Mouse (Mus musculus) midbrain, embryonic 10.5 days (tissue): ENCODE measurements around the gene Sgtb. TPM values are rescaled to one million over a fixed set of nuclear protein-coding genes. Genes with fewer than 3 reads are reported as not detected.

Source experiments
- DNase-seq: peaks from one replicate; pipeline ENCODE4 v3.0.0-alpha.2; 2017; ENCODE audit warnings: low spot score
- H3K27ac ChIP-seq: fragments of 300-500 bp; sonication (generic); replicated peaks from 2 replicates; pipeline ENCODE4 v1.5.1; 2016; ENCODE audit warnings: mild to moderate bottlenecking
- H3K27me3 ChIP-seq: fragments of 300-500 bp; sonication (generic); 2 replicates; pipeline ENCODE4 v1.6.1; 2016; ENCODE audit warnings: low read depth, mild to moderate bottlenecking; ENCODE audit not compliant: poor library complexity, severe bottlenecking
- H3K36me3 ChIP-seq: fragments of 300-500 bp; sonication (generic); 2 replicates; pipeline ENCODE4 v1.6.1; 2016; ENCODE audit warnings: mild to moderate bottlenecking, moderate library complexity
- H3K4me1 ChIP-seq: fragments of 300-500 bp; sonication (generic); 2 replicates; pipeline ENCODE4 v1.6.1; 2016
- H3K4me3 ChIP-seq: fragments of 300-500 bp; sonication (generic); 2 replicates; pipeline ENCODE4 v1.5.1; 2016; ENCODE audit warnings: mild to moderate bottlenecking, moderate library complexity
- H3K9me3 ChIP-seq: fragments of 300-500 bp; sonication (generic); replicated peaks from 2 replicates; pipeline ENCODE4 v1.6.1; 2016; ENCODE audit warnings: mild to moderate bottlenecking
- WGBS: fragments of 180-500 bp; shearing (Covaris S2); methylation state at CpG from one replicate; pipeline ENCODE4 v1.1.7; 2016; 5-methylcytosine and 5-hydroxymethylcytosine counted together
- polyA plus RNA-seq: library from polyadenylated mRNA; unstranded; fragments of >200 nt; fragmentation: Nextera tagmentation; extraction: Ambion mirVana; gene quantifications from 2 replicates; pipeline ENCODE4 v1.2.1, GENCODE M21; 2016

Sgtb gene
- polyA plus RNA-seq, result 11.7 and 15.2 TPM in 2 replicates

DNA sequence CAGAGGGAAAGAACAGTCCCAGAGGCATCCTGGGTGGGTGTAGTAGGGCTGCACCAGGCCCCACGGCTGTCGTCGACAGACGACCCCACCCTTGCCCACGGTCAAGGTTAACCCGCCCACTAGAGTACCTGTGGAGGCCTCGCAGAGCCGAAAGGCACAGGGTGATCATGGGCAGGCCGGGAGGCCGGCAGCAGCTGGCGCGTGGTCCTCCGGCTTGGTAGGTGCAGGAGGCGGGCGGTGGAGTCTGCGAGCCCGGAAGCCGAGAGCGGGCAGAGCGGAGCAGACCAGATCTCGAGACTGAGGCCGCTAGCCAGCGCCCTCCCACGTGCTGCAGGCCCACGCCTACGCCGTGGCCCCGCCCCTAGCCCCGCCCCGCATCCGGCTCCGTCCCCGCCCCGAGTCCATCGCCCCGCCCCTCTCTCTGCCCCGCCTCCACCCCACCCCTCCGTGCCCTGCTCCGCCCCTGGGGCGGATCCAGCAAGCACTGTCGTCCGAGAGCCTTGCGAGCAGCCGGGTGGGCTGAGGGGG is at the start of gene Sgtb, which contains the start of gene Nln:
TSS of gene Sgtb (plus strand) at position 454 of the 528 bp plus-strand sequence.
TSS of gene Nln (minus strand) at position 327 of the 528 bp plus-strand sequence.
- Histone ChIP-seq H3K27ac (peak within 1 kb of the TSS; percentile 85), H3K4me1 (peaks cover 39% of the 10 kb centered on the region), H3K36me3 (peaks cover 6% of the 10 kb centered on the region), H3K9me3 (peaks cover 2% of the 10 kb centered on the region; the same call in 1 of the 2 replicates), H3K4me3 (peak within 1 kb of the TSS; percentile 88), H3K27me3 (no peaks in the 10 kb centered on the region)
- peak; percentile 95 for DNase-seq
- 0% methylated on average over 29 of the region's 44 CpGs for WGBS

DNA sequence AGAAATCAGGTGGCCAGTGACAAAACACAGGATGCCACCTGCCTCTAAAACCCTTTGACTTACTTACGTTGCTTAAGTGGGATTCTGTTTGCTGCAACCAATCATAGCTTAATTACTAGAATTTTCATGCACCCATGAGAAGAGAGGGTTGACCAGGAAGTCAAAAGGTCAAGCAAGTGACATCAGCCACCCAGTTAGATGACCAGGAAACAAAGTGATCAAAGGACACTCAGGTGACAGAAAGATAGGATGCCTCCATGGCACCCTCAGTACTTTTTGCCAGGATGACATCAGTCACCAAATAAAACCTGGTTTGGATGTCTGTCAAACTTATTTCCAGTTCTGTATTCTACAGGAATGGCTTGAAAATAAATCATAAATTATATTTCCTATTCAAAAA is 49.3 kb upstream of the Sgtb start:
- H3K27ac ChIP-seq, result no peak overlapping the region
- H3K4me3 ChIP-seq, result no peak overlapping the region
- no peaks in the 10 kb centered on the region for H3K27me3 ChIP-seq
- WGBS, result 91% methylated on average over 1 of the region's 1 CpGs
- DNase-seq, result no peak
- no peaks in the 10 kb centered on the region for H3K4me1 ChIP-seq
- H3K36me3 ChIP-seq, result peaks cover 12% of the 10 kb centered on the region
- H3K9me3 ChIP-seq, result no peaks in the 10 kb centered on the region

DNA sequence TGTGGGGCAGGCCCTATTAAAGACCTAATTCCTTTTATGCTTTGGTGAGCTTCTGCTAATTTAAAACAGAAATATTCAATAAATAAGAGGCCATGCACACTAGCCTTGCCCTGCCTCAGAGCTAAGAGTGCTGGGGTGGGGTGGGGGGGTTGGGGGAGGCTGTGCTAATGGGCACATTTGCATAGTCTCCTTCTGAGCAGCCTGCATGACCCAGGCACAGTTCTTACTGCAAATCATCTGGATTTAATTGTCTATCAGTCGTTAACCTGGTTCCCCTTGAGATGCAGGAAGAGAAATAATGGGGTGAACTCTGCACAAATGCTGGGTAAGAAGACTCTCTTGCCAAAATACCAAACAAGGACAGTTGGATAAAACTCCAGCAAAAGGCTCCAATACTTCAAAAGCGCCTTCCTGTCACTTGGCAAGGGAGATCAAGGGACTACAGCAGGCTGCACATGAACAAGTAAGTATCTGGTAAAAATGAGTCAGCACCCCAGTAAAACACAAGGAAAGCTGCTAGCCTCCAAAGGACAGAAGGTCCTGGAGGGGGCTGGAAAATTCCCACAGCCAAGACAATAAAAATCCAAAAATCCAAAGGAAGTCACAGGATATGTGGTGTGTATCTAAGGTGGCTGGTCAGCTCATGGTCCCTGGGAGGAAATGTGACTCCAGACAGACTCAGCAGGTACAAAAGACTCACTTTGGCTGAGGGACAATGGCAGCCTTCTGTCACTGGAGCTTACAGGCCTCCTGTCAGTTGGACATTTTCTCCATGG is 47.4 kb upstream of the Sgtb start:
- Histone ChIP-seq H3K36me3 (0 out of 2 replicates have a peak, but pooled peaks cover 5% of the 10 kb centered on the region), H3K4me1 (no peaks in the 10 kb centered on the region), H3K27ac (no peak overlapping the region), H3K9me3 (no peaks in the 10 kb centered on the region), H3K4me3 (no peak overlapping the region), H3K27me3 (no peaks in the 10 kb centered on the region)
- 82% methylated on average over 2 of the region's 2 CpGs for WGBS
- no peak for DNase-seq

DNA sequence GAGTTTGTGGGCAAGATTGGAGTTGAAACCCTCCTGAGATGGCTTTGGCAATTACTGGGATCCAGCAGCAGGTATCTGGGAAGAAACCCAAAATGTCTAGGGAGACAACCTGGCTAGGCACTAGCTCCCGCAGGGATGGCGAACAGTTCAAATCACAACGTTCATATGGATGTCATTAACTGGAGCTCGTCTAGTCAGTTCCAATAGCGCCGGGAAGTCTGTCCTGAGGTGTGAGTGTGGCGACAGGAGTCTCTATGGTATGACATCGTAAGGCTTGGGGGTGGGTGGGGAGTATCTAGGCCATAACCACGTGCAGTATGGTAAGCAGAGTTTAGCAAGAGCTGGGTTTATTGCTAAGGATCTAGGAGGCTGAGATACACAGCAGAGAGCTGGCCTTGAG is 46.5 kb upstream of the Sgtb start:
- Histone ChIP-seq H3K27ac (no peak overlapping the region), H3K4me3 (no peak overlapping the region), H3K4me1 (no peaks in the 10 kb centered on the region), H3K9me3 (no peaks in the 10 kb centered on the region), H3K27me3 (no peaks in the 10 kb centered on the region), H3K36me3 (0 out of 2 replicates have a peak, but pooled peaks cover 5% of the 10 kb centered on the region)
- no peak for DNase-seq
- 90% methylated on average over 9 of the region's 9 CpGs for WGBS

DNA sequence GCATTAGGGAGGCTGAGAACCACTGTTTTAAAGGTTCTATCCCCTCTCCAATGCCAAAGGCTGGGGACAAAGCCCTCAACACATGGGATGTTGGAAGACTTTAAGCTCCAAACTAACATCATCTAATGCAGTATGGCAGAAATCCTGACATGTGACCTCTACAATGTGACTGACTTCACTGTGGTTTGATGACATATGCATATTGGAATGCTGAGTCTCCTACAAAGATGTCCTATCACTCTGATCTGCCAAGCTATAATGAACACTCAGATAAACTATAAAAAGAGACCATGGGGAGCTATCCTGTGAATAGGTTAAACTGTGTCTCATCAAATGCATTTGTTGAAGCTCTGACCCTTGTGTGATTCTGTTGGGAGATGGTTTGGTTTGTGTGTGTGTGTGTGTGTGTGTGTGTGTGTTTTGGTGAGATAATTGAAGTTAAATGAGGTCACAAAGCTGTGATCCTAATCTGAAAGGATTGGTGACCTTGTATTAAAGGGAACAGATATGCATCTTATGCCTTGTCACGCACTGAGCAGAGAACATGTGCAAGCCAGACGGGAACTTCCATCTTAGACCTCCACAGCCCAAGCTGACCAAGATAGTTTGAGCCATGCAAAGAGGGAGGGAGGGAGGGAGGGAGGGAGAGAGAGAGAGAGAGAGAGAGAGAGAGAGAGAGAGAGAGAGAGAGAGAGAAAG is 43.7 kb upstream of the Sgtb start:
- no peaks in the 10 kb centered on the region for H3K4me1 ChIP-seq
- H3K4me3 ChIP-seq, result no peak overlapping the region
- WGBS, result 66% methylated on average over 2 of the region's 2 CpGs
- DNase-seq, result no peak
- H3K27ac ChIP-seq, result no peak overlapping the region
- H3K36me3 ChIP-seq, result 0 out of 2 replicates have a peak, but pooled peaks cover 6% of the 10 kb centered on the region
- H3K27me3 ChIP-seq, result no peaks in the 10 kb centered on the region
- H3K9me3 ChIP-seq, result no peaks in the 10 kb centered on the region

DNA sequence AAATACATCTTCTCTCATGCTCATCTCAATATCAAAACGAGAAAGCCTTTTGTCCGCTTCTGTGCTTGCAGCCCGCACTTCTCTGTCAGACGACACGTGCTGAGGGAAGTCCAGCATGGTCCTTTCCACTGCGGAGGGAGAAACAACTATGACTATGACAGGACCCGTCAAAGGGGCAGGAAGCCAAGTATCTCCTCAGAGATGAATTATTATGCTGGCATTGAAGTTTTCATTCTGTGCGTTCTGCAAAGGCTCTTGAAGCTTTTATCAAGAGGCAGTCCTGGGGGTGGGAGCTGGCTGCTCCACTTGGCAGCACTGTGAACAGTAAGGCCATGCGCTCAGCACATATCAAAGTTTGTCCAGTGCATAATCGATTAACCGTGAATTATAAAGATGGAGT is 40.3 kb upstream of the Sgtb start:
- Histone ChIP-seq H3K36me3 (peaks cover 7% of the 10 kb centered on the region; the same call in 1 of the 2 replicates), H3K4me3 (no peak overlapping the region), H3K27ac (no peak overlapping the region), H3K9me3 (no peaks in the 10 kb centered on the region), H3K4me1 (no peaks in the 10 kb centered on the region), H3K27me3 (no peaks in the 10 kb centered on the region)
- 96% methylated on average over 11 of the region's 11 CpGs for WGBS
- no peak for DNase-seq

DNA sequence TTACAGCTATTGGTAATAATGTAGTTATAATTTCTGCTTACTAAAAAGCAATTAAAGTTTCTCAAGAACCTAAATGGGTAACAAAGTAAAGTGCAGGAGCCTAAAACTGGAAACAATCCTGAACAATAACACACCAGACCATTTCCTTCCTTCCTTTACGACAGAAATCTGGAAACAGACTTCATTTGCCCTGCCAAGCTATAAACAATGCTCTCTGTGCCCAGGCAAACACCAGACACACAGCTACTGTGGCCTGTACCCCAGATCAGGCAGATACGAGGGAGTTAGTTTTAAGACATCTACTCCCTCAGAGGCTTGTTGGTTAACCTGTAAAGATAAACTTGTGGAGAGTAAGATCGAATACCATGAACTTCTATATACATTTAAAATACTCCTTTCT is 38.8 kb upstream of the Sgtb start:
- H3K27me3 ChIP-seq, result no peaks in the 10 kb centered on the region
- no peaks in the 10 kb centered on the region for H3K9me3 ChIP-seq
- H3K36me3 ChIP-seq, result peaks cover 7% of the 10 kb centered on the region; the same call in 1 of the 2 replicates
- 84% methylated on average over 3 of the region's 3 CpGs for WGBS
- H3K27ac ChIP-seq, result no peak overlapping the region
- no peak for DNase-seq
- H3K4me3 ChIP-seq, result no peak overlapping the region
- H3K4me1 ChIP-seq, result no peaks in the 10 kb centered on the region

DNA sequence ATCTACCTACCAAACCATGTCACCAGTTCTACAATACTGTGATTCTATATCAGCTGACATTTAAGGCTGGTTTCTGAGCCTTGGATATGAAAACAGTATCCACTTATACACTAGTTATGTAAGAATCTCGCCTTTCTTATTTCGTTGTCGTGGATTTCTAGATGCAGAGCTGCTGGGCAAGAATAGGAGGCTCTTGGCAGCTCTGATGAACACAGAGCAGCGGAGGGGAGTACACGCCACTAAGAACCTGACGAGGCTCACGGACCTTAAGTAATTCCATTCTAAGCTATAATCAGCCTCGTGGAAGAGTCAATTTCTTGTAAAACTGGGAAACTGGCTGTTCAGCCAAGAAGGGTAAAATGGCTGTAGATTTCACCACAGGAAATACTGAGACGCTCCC is 37.2 kb upstream of the Sgtb start:
- 90% methylated on average over 9 of the region's 9 CpGs for WGBS
- no peaks in the 10 kb centered on the region for H3K4me1 ChIP-seq
- DNase-seq, result no peak

DNA sequence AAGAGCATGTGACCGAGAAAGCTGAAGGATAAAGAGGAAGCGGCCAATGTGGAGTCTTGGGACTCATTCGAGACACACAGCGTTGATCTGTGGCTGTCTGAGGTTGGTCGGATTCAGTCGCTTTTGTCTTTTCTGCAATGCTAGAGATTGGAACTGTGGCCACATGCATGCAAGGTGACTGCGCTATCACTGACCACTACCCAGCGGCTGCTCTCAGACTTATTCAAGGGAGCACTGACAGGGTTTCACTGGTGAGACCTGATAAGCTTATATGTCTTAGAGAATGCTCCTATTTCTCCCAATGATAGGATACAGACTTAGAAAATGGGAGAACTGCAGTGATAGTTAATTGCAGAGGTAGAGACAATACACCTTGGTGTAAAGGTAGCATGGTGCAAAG is 35.3 kb upstream of the Sgtb start:
- DNase-seq, result no peak
- WGBS, result 90% methylated on average over 8 of the region's 8 CpGs
- H3K4me3 ChIP-seq, result no peak overlapping the region
- no peak overlapping the region for H3K27ac ChIP-seq
- no peaks in the 10 kb centered on the region for H3K4me1 ChIP-seq
- H3K27me3 ChIP-seq, result no peaks in the 10 kb centered on the region
- H3K9me3 ChIP-seq, result no peaks in the 10 kb centered on the region
- peaks cover 5% of the 10 kb centered on the region; the same call in 1 of the 2 replicates for H3K36me3 ChIP-seq

More for the DNA sequence above, 37.2 kb upstream of the Sgtb start:
- no peaks in the 10 kb centered on the region for H3K9me3 ChIP-seq
- H3K4me3 ChIP-seq, result no peak overlapping the region
- peaks cover 7% of the 10 kb centered on the region; the same call in 1 of the 2 replicates for H3K36me3 ChIP-seq
- H3K27me3 ChIP-seq, result no peaks in the 10 kb centered on the region
- no peak overlapping the region for H3K27ac ChIP-seq

DNA sequence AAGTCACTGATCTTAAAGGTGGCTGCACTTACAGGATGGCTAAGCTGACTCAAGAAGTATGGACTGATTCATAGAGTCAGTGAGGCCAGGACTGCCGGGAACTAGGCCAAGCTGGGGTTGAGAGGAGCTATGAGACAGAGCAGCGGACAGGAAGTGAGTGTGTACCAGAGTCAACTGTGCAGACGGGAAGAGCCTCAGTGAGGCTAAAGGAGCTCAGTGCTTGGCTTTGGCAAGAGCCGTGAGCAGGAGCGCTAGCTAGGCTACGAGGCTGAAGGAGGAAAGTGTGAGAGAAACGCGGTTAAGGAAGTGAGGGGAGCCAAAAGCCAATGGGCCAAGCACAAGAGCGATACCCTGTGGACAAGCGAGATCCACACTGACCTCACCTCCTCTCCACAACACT is 34.8 kb upstream of the Sgtb start:
- Histone ChIP-seq H3K9me3 (no peaks in the 10 kb centered on the region), H3K4me1 (no peaks in the 10 kb centered on the region), H3K36me3 (peaks cover 5% of the 10 kb centered on the region; the same call in 1 of the 2 replicates), H3K4me3 (no peak overlapping the region), H3K27ac (no peak overlapping the region), H3K27me3 (no peaks in the 10 kb centered on the region)
- WGBS, result 83% methylated on average over 10 of the region's 10 CpGs
- DNase-seq, result no peak

DNA sequence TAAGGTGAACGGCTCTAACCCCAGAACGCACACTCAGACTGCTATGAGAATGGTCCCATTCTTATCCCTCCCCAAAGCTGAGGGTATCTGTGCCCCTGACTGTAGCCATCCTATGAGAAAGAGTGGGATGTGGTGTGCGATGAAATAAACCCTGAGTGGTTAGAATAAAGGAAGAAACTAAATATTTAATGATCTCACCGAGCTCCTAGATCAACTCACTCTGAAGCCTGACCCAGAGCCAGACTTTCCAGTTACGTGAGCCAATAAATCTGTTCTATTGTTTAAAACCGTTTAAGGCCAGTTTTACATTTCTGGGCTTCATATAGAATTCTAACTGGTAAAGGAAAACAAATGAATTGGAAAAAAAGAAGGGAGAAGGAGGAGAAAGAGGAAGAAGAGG is 32.5 kb upstream of the Sgtb start:
- Histone ChIP-seq H3K4me3 (no peak overlapping the region), H3K9me3 (no peaks in the 10 kb centered on the region), H3K4me1 (no peaks in the 10 kb centered on the region), H3K36me3 (peaks cover 1% of the 10 kb centered on the region; the same call in 1 of the 2 replicates), H3K27me3 (no peaks in the 10 kb centered on the region), H3K27ac (no peak overlapping the region)
- 92% methylated on average over 6 of the region's 6 CpGs for WGBS
- DNase-seq, result no peak

DNA sequence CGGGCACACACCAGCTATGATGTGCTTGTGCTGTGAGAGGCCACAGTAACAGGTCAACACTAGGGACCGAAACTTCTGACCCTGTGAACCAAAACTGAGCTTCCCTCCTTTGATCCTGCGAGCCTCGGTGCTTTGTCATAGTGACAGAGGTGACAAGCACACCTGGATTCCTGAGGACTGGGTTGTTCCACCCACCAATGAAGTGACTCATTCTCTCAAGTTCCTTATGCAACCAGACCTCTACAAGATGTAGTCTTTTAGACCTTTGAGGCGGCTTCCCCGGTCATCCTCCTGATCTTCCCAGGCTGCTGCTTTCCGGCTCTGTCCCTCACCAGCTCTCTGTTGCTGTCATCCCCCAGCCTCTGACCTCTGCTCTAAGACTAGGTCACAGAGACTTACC is 27.0 kb upstream of the Sgtb start:
- Histone ChIP-seq H3K27ac (no peak overlapping the region), H3K9me3 (no peaks in the 10 kb centered on the region), H3K4me1 (no peaks in the 10 kb centered on the region), H3K36me3 (no peaks in the 10 kb centered on the region), H3K27me3 (no peaks in the 10 kb centered on the region), H3K4me3 (no peak overlapping the region)
- no peak for DNase-seq
- 92% methylated on average over 7 of the region's 7 CpGs for WGBS

DNA sequence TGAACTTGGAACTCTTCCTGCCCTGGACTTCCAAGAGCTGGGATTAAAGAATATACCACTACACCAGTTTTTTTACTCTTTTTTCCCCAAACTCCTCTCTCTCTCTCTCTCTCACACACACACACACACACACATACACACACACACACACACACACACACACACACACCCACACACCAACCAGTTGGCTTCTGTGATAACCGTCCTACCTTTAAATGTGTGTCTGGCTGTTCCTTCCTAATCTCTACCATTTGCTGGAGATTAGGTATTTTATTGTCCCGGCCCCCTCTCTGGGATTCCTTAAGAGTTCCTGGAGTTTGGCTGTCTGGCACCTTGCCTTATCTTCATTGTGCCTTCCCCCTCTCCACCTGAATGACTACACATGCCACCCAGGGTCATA is 24.9 kb upstream of the Sgtb start:
- WGBS, result 82% methylated on average over 2 of the region's 2 CpGs
- Histone ChIP-seq H3K27me3 (no peaks in the 10 kb centered on the region), H3K9me3 (no peaks in the 10 kb centered on the region), H3K36me3 (no peaks in the 10 kb centered on the region), H3K4me3 (no peak overlapping the region), H3K4me1 (no peaks in the 10 kb centered on the region), H3K27ac (no peak overlapping the region)
- no peak for DNase-seq
